Mouse (Mus musculus) bone marrow macrophage, adult 2 months (primary cell): ENCODE results near the gene Acbd3. TPM values are rescaled to one million over a fixed set of nuclear protein-coding genes. Genes with fewer than 3 reads are reported as not detected.
A peak's percentile ranks its signal among the peaks of the same experiment; 100 is the strongest.

Experiments used
- H3K27ac ChIP-seq: 2 replicates; pipeline ENCODE4 v1.5.1; 2012; ENCODE audit warnings: low read depth, low read length; ENCODE audit not compliant: insufficient read depth
- H3K4me1 ChIP-seq: 2 replicates; pipeline ENCODE4 v1.6.1; 2012; ENCODE audit warnings: low read length; ENCODE audit not compliant: control insufficient read depth, insufficient read depth
- H3K4me3 ChIP-seq: 2 replicates; pipeline ENCODE4 v1.5.1; 2012; ENCODE audit warnings: mild to moderate bottlenecking, low read length, moderate library complexity; ENCODE audit not compliant: insufficient read depth
- CTCF ChIP-seq: IDR thresholded peaks from 2 replicates; pipeline ENCODE4 v1.5.1; 2012; ENCODE audit warnings: low read depth, mild to moderate bottlenecking, low read length, moderate library complexity
- POLR2A ChIP-seq: IDR thresholded peaks from 2 replicates; pipeline ENCODE4 v1.6.1; 2012; ENCODE audit warnings: mild to moderate bottlenecking, low read depth, low read length, borderline replicate concordance
- polyA plus RNA-seq: library from polyadenylated mRNA; stranded (reverse); fragments of >200 nt; gene quantifications from 2 replicates; pipeline ENCODE4 v1.2.4, GENCODE M21; 2012; ENCODE audit not compliant: missing spikeins, insufficient read depth, insufficient read length

Acbd3 gene
- polyA plus RNA-seq, 1 experiment, result 36.9 TPM

GRCm38 (mm10) chr1:180757252-180757955 lies 31.6 kb downstream of the Acbd3 start:
- Histone ChIP-seq H3K4me3 (no peak overlapping the region), H3K27ac (no peak overlapping the region)
- TF ChIP-seq CTCF, result no peak
- TF ChIP-seq POLR2A, result no peak

GRCm38 (mm10) chr1:180757956-180758520 lies 32.2 kb downstream of the Acbd3 start:
- no peak overlapping the region for H3K4me3 ChIP-seq
- no peak overlapping the region for H3K27ac ChIP-seq
- TF ChIP-seq CTCF (no peak), POLR2A (no peak)
- peaks cover 9% of the 10 kb centered on the region for H3K4me1 ChIP-seq

More at GRCm38 (mm10) chr1:180757252-180757955, 31.6 kb downstream of the Acbd3 start:
- peaks cover 3% of the 10 kb centered on the region for H3K4me1 ChIP-seq

GRCm38 (mm10) chr1:180762180-180762579 lies 36.3 kb downstream of the Acbd3 start:
- Histone ChIP-seq H3K4me1 (peaks cover 19% of the 10 kb centered on the region), H3K4me3 (no peak overlapping the region), H3K27ac (no peak overlapping the region)
- no peak for TF ChIP-seq POLR2A
- no peak for TF ChIP-seq CTCF

DNA sequence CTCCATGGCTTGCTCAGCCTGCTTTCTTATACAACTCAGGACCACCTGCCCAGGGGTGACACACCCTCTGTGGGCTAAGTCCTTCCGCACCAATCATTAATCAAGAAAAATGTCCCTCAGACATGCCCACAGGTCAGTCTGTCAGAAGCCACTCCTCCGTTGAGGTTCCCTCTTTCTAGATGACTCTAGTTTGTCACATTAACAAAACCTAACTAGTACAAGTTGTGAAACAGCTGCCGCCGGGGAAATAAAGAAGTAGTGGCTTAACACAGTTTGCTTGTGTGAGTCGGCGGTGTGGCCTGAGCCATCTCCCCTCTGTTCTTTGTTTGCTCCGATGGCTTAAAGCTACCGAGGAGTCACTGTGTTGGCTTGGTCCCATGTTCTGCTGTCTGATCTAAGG lies 36.8 kb downstream of the Acbd3 start:
- no peak overlapping the region for H3K27ac ChIP-seq
- TF ChIP-seq CTCF, result no peak
- TF ChIP-seq POLR2A, result no peak
- H3K4me3 ChIP-seq, result no peak overlapping the region
- H3K4me1 ChIP-seq, result peaks cover 24% of the 10 kb centered on the region

GRCm38 (mm10) chr1:180763307-180763706 lies 37.5 kb downstream of the Acbd3 start:
- Histone ChIP-seq H3K4me1 (peaks cover 27% of the 10 kb centered on the region), H3K27ac (no peak overlapping the region), H3K4me3 (peak overlapping the region; percentile 32)
- TF ChIP-seq CTCF (no peak), POLR2A (no peak)

DNA sequence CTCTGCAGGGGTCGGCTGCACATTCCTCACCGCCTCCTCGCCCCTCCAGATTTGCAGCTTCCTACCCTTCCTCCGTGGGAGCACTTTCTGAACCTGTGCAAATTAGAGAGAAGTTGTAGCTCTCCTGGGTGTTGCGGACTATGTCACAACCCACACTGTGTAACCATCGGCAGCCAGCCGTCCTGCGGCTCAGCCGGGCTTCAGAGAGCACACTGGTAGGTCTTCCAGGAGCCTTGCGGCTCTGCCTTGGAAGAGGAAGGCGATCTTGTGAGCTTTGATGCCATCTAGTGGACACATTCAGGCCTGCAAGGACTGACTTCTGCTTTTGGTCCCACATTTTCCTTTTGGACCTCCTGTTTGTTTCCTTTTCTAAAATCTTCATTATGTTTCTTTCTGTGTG lies 38.0 kb downstream of the Acbd3 start:
- 0 out of 2 replicates have a peak, but pooled peaks have one; percentile 32 for TF ChIP-seq CTCF
- TF ChIP-seq POLR2A, result no peak
- Histone ChIP-seq H3K4me1 (peaks cover 27% of the 10 kb centered on the region), H3K27ac (no peak overlapping the region), H3K4me3 (peak overlapping the region; percentile 32)

- TF ChIP-seq POLR2A (no peak), CTCF (no peak)
- Histone ChIP-seq H3K27ac (no peak overlapping the region), H3K4me3 (no peak overlapping the region)
These were observed 39.5 kb downstream of the Acbd3 start for GRCm38 (mm10) chr1:180765393-180765792.

GRCm38 (mm10) chr1:180766557-180766956 lies 40.7 kb downstream of the Acbd3 start:
- Histone ChIP-seq H3K4me3 (0 out of 2 replicates have a peak overlapping the region, but pooled peaks have one; percentile 0), H3K4me1 (peaks cover 33% of the 10 kb centered on the region)
- no peak for TF ChIP-seq CTCF
- TF ChIP-seq POLR2A, result no peak

More at GRCm38 (mm10) chr1:180765393-180765792, 39.5 kb downstream of the Acbd3 start:
- peaks cover 27% of the 10 kb centered on the region for H3K4me1 ChIP-seq

DNA sequence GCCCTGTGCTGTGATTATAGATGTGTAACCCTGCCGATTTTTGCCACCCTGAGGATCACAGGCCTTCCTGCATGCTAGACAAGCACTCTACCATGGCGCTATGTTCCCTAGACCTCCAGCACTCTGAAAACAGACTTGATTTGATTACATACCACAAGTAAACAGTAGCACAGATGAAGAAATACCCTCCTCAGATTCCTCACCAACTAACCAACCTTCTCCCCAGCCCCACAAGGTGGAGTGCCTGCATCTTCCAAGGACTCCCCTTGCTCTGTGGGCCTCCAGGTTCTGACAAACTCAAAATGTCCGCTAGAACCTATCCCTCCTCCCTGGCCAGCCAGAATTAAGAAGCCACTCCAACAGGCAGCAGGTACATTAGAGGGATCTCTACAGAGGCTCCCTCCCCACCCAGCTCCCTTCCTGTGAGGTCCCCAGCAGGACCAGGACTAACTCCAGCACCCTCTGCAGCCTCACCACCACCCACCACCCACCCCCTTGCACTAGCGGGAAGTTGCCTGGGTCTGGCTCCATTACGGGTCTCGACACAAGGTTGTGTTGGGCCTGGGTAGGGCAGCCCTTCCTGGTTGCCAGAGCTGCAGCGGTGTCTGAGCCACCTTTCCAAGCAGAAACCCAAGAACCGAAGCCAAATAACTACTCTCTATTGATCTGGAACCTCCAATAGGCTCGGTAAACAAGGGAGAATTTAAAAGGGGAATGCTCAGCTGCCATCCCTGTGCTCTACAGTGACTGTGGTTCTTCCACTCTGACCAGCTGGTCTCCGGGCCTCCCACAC lies 41.9 kb downstream of the Acbd3 start:
- TF ChIP-seq CTCF (no peak), POLR2A (no peak)
- Histone ChIP-seq H3K27ac (peak overlapping the region; percentile 48), H3K4me1 (peaks cover 36% of the 10 kb centered on the region), H3K4me3 (peak overlapping the region; percentile 68)

More at GRCm38 (mm10) chr1:180766557-180766956, 40.7 kb downstream of the Acbd3 start:
- H3K27ac ChIP-seq, result peak overlapping the region; percentile 48
